8 mouse cellular contexts compared by ENCODE assay signal in genomic region chr13:34150271-34151027, GRCm38 (mm10). TPM values are rescaled to one million over a fixed set of nuclear protein-coding genes. Genes with fewer than 3 reads are reported as not detected.
DNase-seq lines count a peak whose midpoint lies in the region; ATAC-seq lines count a peak whose summit lies in the region.

No protein-coding gene starts in this region.

- WGBS in embryonic facial prominence, embryonic 11.5 days, result 9% methylated on average over 19 of the region's 19 CpGs
- 11% methylated on average over 19 of the region's 19 CpGs for WGBS in hindbrain, embryonic 13.5 days
- WGBS in limb, embryonic 15.5 days, result 11% methylated on average over 19 of the region's 19 CpGs

- no peak overlapping the region; the same call in 1 of the 2 replicates for H3K4me3 ChIP-seq in embryonic facial prominence, embryonic 11.5 days (ENCODE audit: low read depth, low read length)
- H3K4me3 ChIP-seq in hindbrain, embryonic 13.5 days, result peak overlapping the region; percentile 43
- no peak overlapping the region for H3K4me3 ChIP-seq in limb, embryonic 15.5 days

- H3K27me3 ChIP-seq in embryonic facial prominence, embryonic 11.5 days (ENCODE audit: control insufficient read depth, insufficient read depth, low read length), result no peaks in the 10 kb centered on the region
- H3K27me3 ChIP-seq in hindbrain, embryonic 13.5 days, result no peaks in the 10 kb centered on the region
- no peaks in the 10 kb centered on the region for H3K27me3 ChIP-seq in limb, embryonic 15.5 days

- no peaks in the 10 kb centered on the region for H3K36me3 ChIP-seq in embryonic facial prominence, embryonic 11.5 days (replicated peaks; ENCODE audit: control insufficient read depth, insufficient read depth, low read depth, low read length)
- H3K36me3 ChIP-seq in hindbrain, embryonic 13.5 days, result no peaks in the 10 kb centered on the region
- no peaks in the 10 kb centered on the region for H3K36me3 ChIP-seq in limb, embryonic 15.5 days

- no peak for ATAC-seq in embryonic facial prominence, embryonic 11.5 days (replicated peaks; ENCODE audit: insufficient number of reproducible peaks, low FRiP score, low TSS enrichment, low read depth)
- 0 out of 2 replicates have a peak, but pooled peaks have one; percentile 6 for ATAC-seq in hindbrain, embryonic 13.5 days (ENCODE audit: low FRiP score)
- no peak for ATAC-seq in limb, embryonic 15.5 days (ENCODE audit: insufficient number of reproducible peaks, low FRiP score, low TSS enrichment, low read depth)

- H3K4me2 ChIP-seq in embryonic facial prominence, embryonic 11.5 days (ENCODE audit: low read depth, low read length), result peak overlapping the region; percentile 32; the same call in 1 of the 2 replicates
- peak overlapping the region; percentile 58 for H3K4me2 ChIP-seq in hindbrain, embryonic 13.5 days
- H3K4me2 ChIP-seq in limb, embryonic 15.5 days, result peak overlapping the region; percentile 33

- peak; percentile 55 for DNase-seq in kidney, postnatal 10 days
- no peak for DNase-seq in kidney, adult 8-10 months
- DNase-seq in embryonic facial prominence, embryonic 11.5 days (ENCODE audit: low spot score), result peak; percentile 70
- DNase-seq in right cerebral cortex, postnatal 36 days (ENCODE audit: low spot score in 2 of 2), result peak; percentile 50 to 67
- DNase-seq in gastrocnemius, postnatal 10 days, result no peak
- DNase-seq in c-Kit-positive CD71-positive TER-119-positive erythroid progenitor cells, embryonic 14.5 days (ENCODE audit: low spot score), result no peak

- 0 out of 2 replicates have a peak overlapping the region, but pooled peaks have one; percentile 41 for H3K9ac ChIP-seq in embryonic facial prominence, embryonic 11.5 days (replicated peaks; ENCODE audit: low read length)
- peak overlapping the region; percentile 79 for H3K9ac ChIP-seq in hindbrain, embryonic 13.5 days
- no peak overlapping the region for H3K9ac ChIP-seq in limb, embryonic 15.5 days

- no peaks in the 10 kb centered on the region for H3K4me1 ChIP-seq in embryonic facial prominence, embryonic 11.5 days (ENCODE audit: control insufficient read depth, insufficient read depth, low read length)
- H3K4me1 ChIP-seq in hindbrain, embryonic 13.5 days (replicated peaks), result peaks cover 42% of the 10 kb centered on the region
- peaks cover 40% of the 10 kb centered on the region for H3K4me1 ChIP-seq in limb, embryonic 15.5 days

- H3K9me3 ChIP-seq in embryonic facial prominence, embryonic 11.5 days (replicated peaks; ENCODE audit: control insufficient read depth, low read length), result no peaks in the 10 kb centered on the region
- no peaks in the 10 kb centered on the region for H3K9me3 ChIP-seq in hindbrain, embryonic 13.5 days
- no peaks in the 10 kb centered on the region for H3K9me3 ChIP-seq in limb, embryonic 15.5 days

- peak overlapping the region; percentile 85 for H3K27ac ChIP-seq in embryonic facial prominence, embryonic 11.5 days (replicated peaks; ENCODE audit: low read depth, low read length)
- peak overlapping the region; percentile 100 for H3K27ac ChIP-seq in hindbrain, embryonic 13.5 days
- peak overlapping the region; percentile 83 for H3K27ac ChIP-seq in limb, embryonic 15.5 days

RNA-seq across cellular contexts. Expression of gene Psmg4, which starts 12.3 kb away (rescaled TPM):
- 101 and 108 TPM in 2 replicates for polyA plus RNA-seq in embryonic facial prominence, embryonic 11.5 days (2014; fragmentation: Nextera tagmentation; extraction: Ambion mirVana)
- polyA plus RNA-seq in hindbrain, embryonic 13.5 days (2015; fragmentation: Nextera tagmentation; extraction: Ambion mirVana), result 87.0 and 94.4 TPM in 2 replicates
- polyA plus RNA-seq in limb, embryonic 15.5 days (2015; fragmentation: Nextera tagmentation; extraction: Ambion mirVana), result 62.6 and 65.5 TPM in 2 replicates
- total RNA-seq in gastrocnemius, postnatal 10 days (2021), result 10 to 100 TPM; 32.2 to 33.2 TPM

RNA-seq across cellular contexts. Expression of gene Tubb2b, which starts 20.2 kb away (rescaled TPM):
- polyA plus RNA-seq in embryonic facial prominence, embryonic 11.5 days (2014; fragmentation: Nextera tagmentation; extraction: Ambion mirVana), result 77.6 and 88.3 TPM in 2 replicates
- 795 and 852 TPM in 2 replicates for polyA plus RNA-seq in hindbrain, embryonic 13.5 days (2015; fragmentation: Nextera tagmentation; extraction: Ambion mirVana)
- polyA plus RNA-seq in limb, embryonic 15.5 days (2015; fragmentation: Nextera tagmentation; extraction: Ambion mirVana), result 33.5 and 34.5 TPM in 2 replicates
- 10 to 100 TPM; 17.1 to 20.5 TPM for total RNA-seq in gastrocnemius, postnatal 10 days (2021)

Comparison
In these comparisons a context has a peak if more than half of its experiments do, and no peak if none do; other contexts are left out.
1. DNase-seq: peak in kidney, postnatal 10 days (single experiment), embryonic facial prominence, embryonic 11.5 days (single experiment) and right cerebral cortex, postnatal 36 days (2 of 2); none in kidney, adult 8-10 months (0 of 2), gastrocnemius, postnatal 10 days (single experiment) and c-Kit-positive CD71-positive TER-119-positive erythroid progenitor cells, embryonic 14.5 days (single experiment).
2. Peak in every context shown above with its lines, with median percentiles within 50 percentile points of each other: H3K27ac ChIP-seq and H3K4me2 ChIP-seq.